Comparison of ENCODE assay signal across 1 mouse cellular context in the genomic region with DNA sequence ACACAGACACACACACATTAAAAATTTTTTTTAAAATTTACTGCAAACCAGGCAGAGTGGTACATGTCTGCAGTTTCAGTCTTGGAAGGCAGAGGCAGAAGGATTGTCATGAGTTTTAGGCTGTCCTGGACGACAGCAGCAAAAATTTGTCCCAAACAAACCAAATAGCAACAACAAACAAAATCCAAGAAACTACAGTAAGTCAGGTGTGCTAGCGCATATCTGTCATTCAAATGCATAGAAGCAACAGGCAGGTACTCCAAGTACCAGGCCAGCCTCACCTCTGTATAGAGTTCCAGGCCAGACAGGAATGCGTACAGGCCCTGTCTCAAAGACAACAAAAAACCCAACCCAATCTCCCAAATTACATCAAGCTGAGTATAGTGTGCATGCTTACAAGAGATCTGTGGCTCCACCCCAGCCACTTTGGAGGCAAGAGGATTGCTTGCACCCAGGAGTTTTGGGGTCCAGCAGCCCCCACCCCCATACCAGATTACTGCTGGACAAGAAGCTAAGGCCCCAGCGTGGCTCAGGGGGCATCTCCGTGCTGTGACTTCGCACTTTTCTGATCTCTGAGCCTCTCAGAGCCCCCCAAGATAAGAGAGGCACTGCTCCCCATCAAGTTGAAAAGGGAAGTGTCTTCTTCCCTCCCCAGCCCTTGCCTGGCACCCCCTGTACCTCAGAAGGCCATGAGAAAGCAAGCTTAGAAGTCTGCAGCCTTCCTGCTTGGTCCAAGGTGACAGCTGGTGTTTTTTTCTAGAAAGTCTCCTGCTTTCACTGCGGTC.
TF ChIP-seq lines count a peak whose summit lies in the region.

No protein-coding gene starts in this region.

TF ChIP-seq in MEL, 35 proteins besides CTCF, POLR2A, EP300 and RAD21:
- no peak for TF ChIP-seq E2F4 (IDR thresholded peaks at IDR 0.05; ENCODE audit: borderline replicate concordance, low read depth, low read length)
- TF ChIP-seq BHLHE40 (IDR thresholded peaks at IDR 0.05; ENCODE audit: borderline replicate concordance, low read depth, low read length): no peak
- no peak for TF ChIP-seq KAT2A (conservative IDR thresholded peaks at IDR 0.05; ENCODE audit: low read depth, low read length)
- no peak for TF ChIP-seq JUND (IDR thresholded peaks at IDR 0.05; ENCODE audit: low read depth, low read length)
- TF ChIP-seq GATA1 (IDR thresholded peaks at IDR 0.05; ENCODE audit: low read depth, low read length): peak; percentile 64
- no peak for TF ChIP-seq TBP (IDR thresholded peaks at IDR 0.05; ENCODE audit: low read depth, low read length)
- no peak for TF ChIP-seq USF1 (IDR thresholded peaks at IDR 0.05; ENCODE audit: low read depth, low read length)
- TF ChIP-seq ZC3H11A (IDR thresholded peaks at IDR 0.05; ENCODE audit: low read depth, low read length): no peak
- no peak for TF ChIP-seq ZKSCAN1 (IDR thresholded peaks at IDR 0.05; ENCODE audit: low read depth, low read length)
- peak; percentile 77 for TF ChIP-seq MAX (IDR thresholded peaks at IDR 0.05; ENCODE audit: low read length)
- no peak for TF ChIP-seq SMC3 (IDR thresholded peaks at IDR 0.05; ENCODE audit: low read depth, low read length)
- TF ChIP-seq ETS1 (IDR thresholded peaks at IDR 0.05; ENCODE audit: low read depth, low read length): peak; percentile 63
- TF ChIP-seq TAL1 (IDR thresholded peaks at IDR 0.05; ENCODE audit: low read length): no peak
- TF ChIP-seq NELFE (IDR thresholded peaks at IDR 0.05; ENCODE audit: low read depth, low read length): no peak; the same call in 1 of the 2 replicates
- TF ChIP-seq ELF1 (IDR thresholded peaks at IDR 0.05; ENCODE audit: low read depth, low read length): no peak
- peak; percentile 91 for TF ChIP-seq MAZ (IDR thresholded peaks at IDR 0.05; ENCODE audit: low read depth, low read length)
- TF ChIP-seq TCF12 (IDR thresholded peaks at IDR 0.05; ENCODE audit: low read depth, low read length): 0 out of 2 replicates have a peak, but pooled peaks have one; percentile 40
- no peak for TF ChIP-seq HCFC1 (IDR thresholded peaks at IDR 0.05; ENCODE audit: low read depth, low read length)
- TF ChIP-seq RCOR1 (IDR thresholded peaks at IDR 0.05; ENCODE audit: low read depth, low read length): 0 out of 2 replicates have a peak, but pooled peaks have one; percentile 41
- no peak for TF ChIP-seq ZMIZ1 (IDR thresholded peaks at IDR 0.05; ENCODE audit: low read depth, low read length)
- TF ChIP-seq MYB (IDR thresholded peaks at IDR 0.05; ENCODE audit: low read depth, low read length): no peak
- peak; percentile 65; the same call in 1 of the 2 replicates for TF ChIP-seq MYC (IDR thresholded peaks at IDR 0.05; ENCODE audit: low read depth, low read length)
- no peak for TF ChIP-seq POLR2AphosphoS5 (IDR thresholded peaks at IDR 0.05; ENCODE audit: borderline replicate concordance, low read depth, low read length)
- peak; percentile 63 for TF ChIP-seq GABPA (IDR thresholded peaks at IDR 0.05; ENCODE audit: low read depth, low read length)
- no peak for TF ChIP-seq USF2 (IDR thresholded peaks at IDR 0.05; ENCODE audit: borderline replicate concordance in 1 of 2, insufficient read depth in 1 of 2, low read depth in 1 of 2, low read length in 2 of 2)
- no peak for TF ChIP-seq CHD1 (IDR thresholded peaks at IDR 0.05; ENCODE audit: low read depth, low read length)
- TF ChIP-seq SIN3A (IDR thresholded peaks at IDR 0.05; ENCODE audit: low read length): peak; percentile 61
- no peak for TF ChIP-seq MAFK (IDR thresholded peaks at IDR 0.05; ENCODE audit: borderline replicate concordance, low read depth, low read length)
- peak; percentile 29; the same call in 1 of the 2 replicates for TF ChIP-seq MXI1 (IDR thresholded peaks at IDR 0.05; ENCODE audit: low read depth, low read length)
- TF ChIP-seq ZNF384 (IDR thresholded peaks at IDR 0.05; ENCODE audit: low read depth, low read length): peak; percentile 67; the same call in 1 of the 2 replicates
- no peak for TF ChIP-seq MEF2A (IDR thresholded peaks at IDR 0.05; ENCODE audit: extremely low read depth, insufficient replicate concordance, low read depth, low read length, poor library complexity, severe bottlenecking)
- no peak for TF ChIP-seq CHD2 (IDR thresholded peaks at IDR 0.05; ENCODE audit: low read length)
- TF ChIP-seq POLR2AphosphoS2 (IDR thresholded peaks at IDR 0.05; ENCODE audit: low read length): no peak
- no peak for TF ChIP-seq NRF1 (IDR thresholded peaks at IDR 0.05; ENCODE audit: insufficient read depth, low read depth, low read length, poor library complexity, severe bottlenecking)
- no peak for TF ChIP-seq UBTF (IDR thresholded peaks at IDR 0.05; ENCODE audit: borderline replicate concordance, insufficient read depth, low read depth, low read length)
